Mouse (Mus musculus) midbrain, embryonic 11.5 days (tissue): Measurements from ENCODE around the gene Grin1. TPM values are rescaled to one million over a fixed set of nuclear protein-coding genes. Genes with fewer than 3 reads are reported as not detected.

ENCODE experiments used
- polyA plus RNA-seq: library from polyadenylated mRNA; unstranded; fragments of >200 nt; fragmentation: Nextera tagmentation; extraction: Ambion mirVana; gene quantifications from 2 replicates; pipeline ENCODE4 v1.2.1, GENCODE M21; 2014

Gene Grin1
- polyA plus RNA-seq, 1 experiment from 2014 or later = 2.6 TPM

Other genes starting within 250 kb of the Grin1 start
- gene Entpd8, start 238.9 kb downstream of the Grin1 start, polyA plus RNA-seq = not detected in 2 replicates
- gene Noxa1, start 224.0 kb downstream of the Grin1 start, polyA plus RNA-seq = not detected in 2 replicates
- gene Nrarp, start 138.4 kb downstream of the Grin1 start, polyA plus RNA-seq = 60.3 and 63.9 TPM in 2 replicates
- 1.4 and 1.5 TPM in 2 replicates for gene Tor4a, start 122.3 kb downstream of the Grin1 start, polyA plus RNA-seq
- gene Nelfb, start 107.7 kb downstream of the Grin1 start, polyA plus RNA-seq = 96.4 and 102 TPM in 2 replicates
- gene Stpg3, start 104.5 kb downstream of the Grin1 start, polyA plus RNA-seq = not detected in 2 replicates
- 0.94 TPM in 1 of 2 replicates, not detected in the other for gene Fam166a, start 100.4 kb downstream of the Grin1 start, polyA plus RNA-seq
- gene Tubb4b, start 94.5 kb downstream of the Grin1 start, polyA plus RNA-seq = 535 and 571 TPM in 2 replicates
- not detected in 2 replicates for gene Slc34a3, start 84.8 kb downstream of the Grin1 start, polyA plus RNA-seq
- not detected in 2 replicates for gene Rnf224, start 82.4 kb downstream of the Grin1 start, polyA plus RNA-seq
- gene Rnf208, start 76.9 kb downstream of the Grin1 start, polyA plus RNA-seq = 24.4 and 26.9 TPM in 2 replicates
- 0.32 TPM in 1 of 2 replicates, not detected in the other for gene Cysrt1, start 76.7 kb downstream of the Grin1 start, polyA plus RNA-seq
- gene AL732309.1, start 72.3 kb downstream of the Grin1 start, polyA plus RNA-seq = 3.3 and 4.1 TPM in 2 replicates
- 14.7 and 16.0 TPM in 2 replicates for gene Tmem203, start 63.7 kb downstream of the Grin1 start, polyA plus RNA-seq
- 2.4 and 4.5 TPM in 2 replicates for gene Tprn, start 56.6 kb downstream of the Grin1 start, polyA plus RNA-seq
- 240 and 247 TPM in 2 replicates for gene Ssna1, start 46.7 kb downstream of the Grin1 start, polyA plus RNA-seq
- gene Anapc2, start 46.7 kb downstream of the Grin1 start, polyA plus RNA-seq = 105 and 117 TPM in 2 replicates
- gene Tmem210, start 31.0 kb downstream of the Grin1 start, polyA plus RNA-seq = not detected in 2 replicates
- gene Lrrc26, start 29.3 kb downstream of the Grin1 start, polyA plus RNA-seq = not detected in 2 replicates
- gene Man1b1, start 13.2 kb upstream of the Grin1 start, polyA plus RNA-seq = 87.2 and 88.1 TPM in 2 replicates
- gene Dpp7, start 37.2 kb upstream of the Grin1 start, polyA plus RNA-seq = 15.9 and 16.0 TPM in 2 replicates
- gene Uap1l1, start 46.5 kb upstream of the Grin1 start, polyA plus RNA-seq = 3.4 and 6.7 TPM in 2 replicates
- 47.9 and 53.3 TPM in 2 replicates for gene Sapcd2, start 53.1 kb upstream of the Grin1 start, polyA plus RNA-seq
- 0.12 and 0.23 TPM in 2 replicates for gene Entpd2, start 76.7 kb upstream of the Grin1 start, polyA plus RNA-seq
- 101 and 106 TPM in 2 replicates for gene Npdc1, start 80.2 kb upstream of the Grin1 start, polyA plus RNA-seq
- gene Fut7, start 104.1 kb upstream of the Grin1 start, polyA plus RNA-seq = not detected in 2 replicates
- 5.2 and 5.4 TPM in 2 replicates for gene Abca2, start 109.5 kb upstream of the Grin1 start, polyA plus RNA-seq
- 0.18 and 0.25 TPM in 2 replicates for gene Clic3, start 137.7 kb upstream of the Grin1 start, polyA plus RNA-seq
- 21.9 and 23.2 TPM in 2 replicates for gene Paxx, start 141.9 kb upstream of the Grin1 start, polyA plus RNA-seq
- gene Ptgds, start 150.9 kb upstream of the Grin1 start, polyA plus RNA-seq = 0.26 TPM in 1 of 2 replicates, not detected in the other
- gene Lcn12, start 174.7 kb upstream of the Grin1 start, polyA plus RNA-seq = not detected in 2 replicates
- 65.9 and 66.4 TPM in 2 replicates for gene Fbxw5, start 181.6 kb upstream of the Grin1 start, polyA plus RNA-seq
- gene C8g, start 182.5 kb upstream of the Grin1 start, polyA plus RNA-seq = 3.6 TPM in 2 replicates
- 29.0 and 31.6 TPM in 2 replicates for gene Traf2, start 227.8 kb upstream of the Grin1 start, polyA plus RNA-seq
- gene Edf1, start 238.7 kb upstream of the Grin1 start, polyA plus RNA-seq = 385 TPM in 2 replicates